ENCODE assay signal across 1 mouse cellular context in the genomic region with DNA sequence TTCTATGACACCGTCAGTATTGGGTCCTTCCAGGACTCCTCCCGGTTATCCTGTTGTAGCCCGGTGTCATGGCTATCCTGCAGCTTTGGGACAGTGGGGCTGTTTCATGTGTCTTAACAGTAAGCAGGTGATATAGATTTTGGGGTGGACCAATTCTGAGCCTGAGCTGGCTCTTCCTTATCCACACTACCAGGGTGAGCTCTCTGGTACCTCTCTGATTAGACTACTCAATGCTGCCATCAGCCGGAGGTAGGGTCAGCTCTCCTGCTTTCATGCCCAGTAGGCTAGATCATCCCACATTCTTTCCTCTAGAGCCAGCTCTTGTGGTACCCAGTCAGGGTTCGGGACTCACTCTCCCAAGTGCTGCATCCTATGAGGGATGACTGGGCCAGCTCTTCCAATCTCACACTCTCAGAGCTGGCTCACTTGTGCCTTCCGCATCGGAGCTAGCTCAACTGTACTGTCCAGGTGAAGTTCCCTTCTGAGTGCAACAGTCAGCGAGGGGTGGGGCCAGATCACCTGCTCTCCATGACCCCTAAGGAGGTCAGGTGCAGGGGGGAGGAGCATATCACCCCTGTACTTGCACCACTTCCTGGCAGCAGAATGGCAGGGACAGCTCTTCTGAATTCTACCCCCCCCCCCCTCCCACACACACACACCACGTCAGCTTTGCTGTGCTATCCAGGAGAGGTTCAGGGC.
TF ChIP-seq lines count a peak whose summit lies in the region.

No protein-coding gene starts in this region.

TF ChIP-seq in ES-E14, 5 proteins besides CTCF, POLR2A, EP300 and RAD21 (continued from another document):
- TF ChIP-seq HCFC1 (IDR thresholded peaks at IDR 0.05; ENCODE audit: borderline replicate concordance, insufficient read depth, low read length) (no peak), ZNF384 (IDR thresholded peaks at IDR 0.05; ENCODE audit: low read depth, low read length) (no peak), CHD2 (IDR thresholded peaks at IDR 0.05; ENCODE audit: low read depth, low read length) (no peak), ZC3H11A (IDR thresholded peaks at IDR 0.05; ENCODE audit: borderline replicate concordance, low read depth, low read length) (no peak)
